Mouse (Mus musculus): Measurements from ENCODE around the gene Prox2.

- TF ChIP-seq CTCF (conservative IDR thresholded peaks at IDR 0.05; ENCODE audit: low read length) (no peak), NANOG (IDR thresholded peaks at IDR 0.05; ENCODE audit: borderline replicate concordance, low read length) (no peak), POU5F1 (IDR thresholded peaks at IDR 0.05; ENCODE audit: borderline replicate concordance, low read length) (no peak)
These were observed 34.3 kb upstream of the Prox2 start for GRCm38 (mm10) chr12:85144821-85145220.
